Mouse (Mus musculus) liver, embryonic 12.5 days (tissue): Measurements from ENCODE around the gene Ddx55. TPM values are rescaled to one million over a fixed set of nuclear protein-coding genes. Genes with fewer than 3 reads are reported as not detected.

Source experiments
- polyA plus RNA-seq: library from polyadenylated mRNA; unstranded; fragments of >200 nt; fragmentation: Nextera tagmentation; extraction: Ambion mirVana; gene quantifications from 2 replicates; pipeline ENCODE4 v1.2.1, GENCODE M21; 2016

The Ddx55 gene
- polyA plus RNA-seq, 1 experiment from 2014 or later: 12.4 TPM

Other genes starting within 250 kb of the Ddx55 start
- gene Mphosph9, start 224.9 kb upstream of the Ddx55 start, polyA plus RNA-seq: 8.5 and 8.7 TPM in 2 replicates
- gene 2810006K23Rik, start 224.8 kb upstream of the Ddx55 start, polyA plus RNA-seq: 10.2 and 10.5 TPM in 2 replicates
- gene Cdk2ap1, start 189.8 kb upstream of the Ddx55 start, polyA plus RNA-seq: 91.0 and 104 TPM in 2 replicates
- 60.1 and 65.7 TPM in 2 replicates for gene Sbno1, start 126.9 kb upstream of the Ddx55 start, polyA plus RNA-seq
- gene Kmt5a, start 112.9 kb upstream of the Ddx55 start, polyA plus RNA-seq: 85.3 and 95.9 TPM in 2 replicates
- gene Rilpl2, start 74.5 kb upstream of the Ddx55 start, polyA plus RNA-seq: 9.4 and 11.5 TPM in 2 replicates
- gene Snrnp35, start 69.7 kb upstream of the Ddx55 start, polyA plus RNA-seq: 17.8 and 18.3 TPM in 2 replicates
- 4.5 and 4.9 TPM in 2 replicates for gene Rilpl1, start 21.5 kb upstream of the Ddx55 start, polyA plus RNA-seq
- 394 and 403 TPM in 2 replicates for gene Tmed2, start 12.2 kb upstream of the Ddx55 start, polyA plus RNA-seq
- gene Eif2b1, start 26.3 kb downstream of the Ddx55 start, polyA plus RNA-seq: 74.6 and 80.1 TPM in 2 replicates
- 42.1 and 43.3 TPM in 2 replicates for gene Gtf2h3, start 26.3 kb downstream of the Ddx55 start, polyA plus RNA-seq
- 21.2 and 25.5 TPM in 2 replicates for gene Atp6v0a2, start 75.7 kb downstream of the Ddx55 start, polyA plus RNA-seq
- 0.01 TPM in 2 replicates for gene Dnah10, start 172.2 kb downstream of the Ddx55 start, polyA plus RNA-seq